Mouse (Mus musculus) CH12.LX (cell line): ENCODE results near the gene Gimap5. TPM values are rescaled to one million over a fixed set of nuclear protein-coding genes. Genes with fewer than 3 reads are reported as not detected.

ENCODE experiments used
- DNase-seq: peaks from one replicate; pipeline ENCODE4 v3.0.0-alpha.2; 2013; ENCODE audit errors: extremely low read depth
- H3K27ac ChIP-seq: 2 replicates; pipeline ENCODE4 v1.5.1; 2012; ENCODE audit warnings: low read depth, mild to moderate bottlenecking, control low read depth, moderate library complexity; ENCODE audit not compliant: insufficient read depth
- H3K27me3 ChIP-seq: replicated peaks from 2 replicates; pipeline ENCODE3; 2012; ENCODE audit warnings: inconsistent platforms
- H3K36me3 ChIP-seq, 2 experiments: replicated peaks in 1 of 2; 2 replicates each; pipeline versions ENCODE3 to v1.6.1; 2012; ENCODE audit warnings: inconsistent platforms in 1 of 2, low read length in 1 of 2, mild to moderate bottlenecking in 1 of 2, mixed read lengths in 1 of 2, moderate library complexity in 1 of 2; ENCODE audit not compliant: control insufficient read depth in 1 of 2, insufficient read depth in 1 of 2
- H3K4me1 ChIP-seq, 2 experiments: 2 replicates each; pipeline ENCODE4 v1.6.1; 2012; ENCODE audit warnings: inconsistent platforms in 1 of 2, moderate library complexity in 1 of 2; ENCODE audit not compliant: insufficient read depth in 2 of 2, control insufficient read depth in 1 of 2
- H3K4me2 ChIP-seq: 2 replicates; pipeline ENCODE4 v1.6.1; 2012; ENCODE audit warnings: low read depth, mild to moderate bottlenecking, control low read depth; ENCODE audit not compliant: poor library complexity, insufficient read depth, severe bottlenecking
- H3K4me3 ChIP-seq, 3 experiments: fragments of 150-350 bp in 1 of 3; sonication (generic) in 1 of 3; replicated peaks in 1 of 3; 2 replicates each; pipeline versions ENCODE3 to v1.5.1; 2011 to 2012; ENCODE audit warnings: low read depth in 2 of 3, low read length in 2 of 3, mild to moderate bottlenecking in 2 of 3, moderate library complexity in 2 of 3, control low read depth in 1 of 3, improper control_type of control experiment in 1 of 3, inconsistent platforms in 1 of 3, mixed read lengths in 1 of 3; ENCODE audit not compliant: poor library complexity in 1 of 3
- H3K79me2 ChIP-seq: replicated peaks from 2 replicates; pipeline ENCODE4 v1.6.1; 2012; ENCODE audit warnings: mild to moderate bottlenecking, moderate library complexity; ENCODE audit not compliant: control insufficient read depth, poor library complexity, insufficient read depth, severe bottlenecking; ENCODE audit errors: extremely low read depth
- H3K9ac ChIP-seq: 2 replicates; pipeline ENCODE4 v1.6.1; 2012; ENCODE audit warnings: low read depth, mild to moderate bottlenecking, control low read depth, moderate library complexity; ENCODE audit not compliant: insufficient read depth
- H3K9me3 ChIP-seq: replicated peaks from 2 replicates; pipeline ENCODE3; 2012; ENCODE audit warnings: low read length, inconsistent platforms, mixed read lengths
- CHD1 ChIP-seq: IDR thresholded peaks from 2 replicates; pipeline ENCODE4 v1.6.1; 2012; ENCODE audit warnings: low read depth, low read length, improper control_type of control experiment, inconsistent platforms
- CHD2 ChIP-seq: IDR thresholded peaks from 2 replicates; pipeline ENCODE4 v1.6.1; 2011; ENCODE audit warnings: low read length, improper control_type of control experiment
- CTCF ChIP-seq, 2 experiments: IDR thresholded peaks in 1 of 2; conservative IDR thresholded peaks in 1 of 2; 2 replicates each; pipeline ENCODE4 v1.5.1; 2011 to 2012; ENCODE audit warnings: low read depth in 2 of 2, low read length in 2 of 2, improper control_type of control experiment in 1 of 2, inconsistent platforms in 1 of 2, mild to moderate bottlenecking in 1 of 2, moderate library complexity in 1 of 2
- E2F4 ChIP-seq: IDR thresholded peaks from 2 replicates; pipeline ENCODE4 v1.6.1; 2011; ENCODE audit warnings: low read depth, low read length, improper control_type of control experiment; ENCODE audit not compliant: insufficient replicate concordance
- ELF1 ChIP-seq: IDR thresholded peaks from 2 replicates; pipeline ENCODE4 v1.6.1; 2014; ENCODE audit warnings: low read depth, mild to moderate bottlenecking, inconsistent platforms, low read length, improper control_type of control experiment
- ETS1 ChIP-seq: conservative IDR thresholded peaks from 2 replicates; pipeline ENCODE4 v1.6.1; 2012; ENCODE audit warnings: low read depth, mild to moderate bottlenecking, inconsistent platforms, low read length, improper control_type of control experiment, moderate library complexity
- HCFC1 ChIP-seq: IDR thresholded peaks from 2 replicates; pipeline ENCODE4 v1.6.1; 2012; ENCODE audit warnings: low read depth, mild to moderate bottlenecking, inconsistent platforms, low read length, improper control_type of control experiment
- IRF4 ChIP-seq: IDR thresholded peaks from 2 replicates; pipeline ENCODE4 v1.6.1; 2014; ENCODE audit warnings: low read depth, mild to moderate bottlenecking, inconsistent platforms, low read length, improper control_type of control experiment
- JUND ChIP-seq: conservative IDR thresholded peaks from 2 replicates; pipeline ENCODE4 v1.6.1; 2011; ENCODE audit warnings: low read depth, low read length, improper control_type of control experiment
- KAT2A ChIP-seq: IDR thresholded peaks from 2 replicates; pipeline ENCODE4 v1.6.1; 2012; ENCODE audit warnings: low read length, improper control_type of control experiment, inconsistent platforms; ENCODE audit not compliant: insufficient replicate concordance
- MAZ ChIP-seq: IDR thresholded peaks from 2 replicates; pipeline ENCODE4 v1.6.1; 2012; ENCODE audit warnings: low read depth, mild to moderate bottlenecking, inconsistent platforms, low read length, improper control_type of control experiment, moderate library complexity
- MXI1 ChIP-seq: IDR thresholded peaks from 2 replicates; pipeline ENCODE4 v1.6.1; 2011; ENCODE audit warnings: mild to moderate bottlenecking, low read depth, low read length, improper control_type of control experiment
- MYC ChIP-seq: IDR thresholded peaks from 2 replicates; pipeline ENCODE4 v1.6.1; 2011; ENCODE audit warnings: low read depth, mild to moderate bottlenecking, improper control_type of control experiment, low read length
- NRF1 ChIP-seq: IDR thresholded peaks from 2 replicates; pipeline ENCODE4 v1.6.1; 2014; ENCODE audit warnings: low read depth, mild to moderate bottlenecking, inconsistent platforms, low read length, improper control_type of control experiment, moderate library complexity
- POLR2A ChIP-seq: IDR thresholded peaks from 2 replicates; pipeline ENCODE4 v1.6.1; 2011; ENCODE audit warnings: low read depth, mild to moderate bottlenecking, improper control_type of control experiment, low read length
- POLR2AphosphoS2 ChIP-seq: IDR thresholded peaks from 2 replicates; pipeline ENCODE4 v1.6.1; 2011; ENCODE audit warnings: low read depth, low read length, improper control_type of control experiment
- RAD21 ChIP-seq: IDR thresholded peaks from 2 replicates; pipeline ENCODE4 v1.6.1; 2011; ENCODE audit warnings: low read depth, mild to moderate bottlenecking, low read length, improper control_type of control experiment, moderate library complexity
- RCOR1 ChIP-seq: conservative IDR thresholded peaks from 2 replicates; pipeline ENCODE4 v1.6.1; 2012; ENCODE audit warnings: low read depth, mild to moderate bottlenecking, inconsistent platforms, low read length, improper control_type of control experiment
- TBP ChIP-seq: conservative IDR thresholded peaks from 2 replicates; pipeline ENCODE4 v1.6.1; 2011; ENCODE audit warnings: low read depth, low read length, improper control_type of control experiment
- TCF12 ChIP-seq: IDR thresholded peaks from 2 replicates; pipeline ENCODE4 v1.6.1; 2014; ENCODE audit warnings: low read depth, mild to moderate bottlenecking, inconsistent platforms, low read length, improper control_type of control experiment
- UBTF ChIP-seq: IDR thresholded peaks from 2 replicates; pipeline ENCODE4 v1.6.1; 2012; ENCODE audit warnings: low read depth, mild to moderate bottlenecking, inconsistent platforms, low read length, improper control_type of control experiment, moderate library complexity
- ZC3H11A ChIP-seq: IDR thresholded peaks from 2 replicates; pipeline ENCODE4 v1.6.1; 2012; ENCODE audit warnings: low read depth, mild to moderate bottlenecking, inconsistent platforms, low read length, improper control_type of control experiment
- ZNF384 ChIP-seq: IDR thresholded peaks from 2 replicates; pipeline ENCODE4 v1.6.1; 2012; ENCODE audit warnings: low read depth, low read length, improper control_type of control experiment, inconsistent platforms
- dilution Hi-C: fragments of 300-500 bp; cut with MboI; formaldehyde crosslinking; loops from 2 replicates; pipeline ENCODE4 v1.14.3; 2020; ENCODE audit warnings: low sequenced_read_pairs; ENCODE audit not compliant: extremely low pct_unique_long_range_greater_than_20kb, extremely low pct_ligation_motif_present
- in situ Hi-C: fragments of 300-500 bp; cut with MboI; formaldehyde crosslinking; loops from 3 replicates; pipeline ENCODE4 v1.14.3; 2019; ENCODE audit warnings: low sequenced_read_pairs, low pct_ligation_motif_present, low pct_unique_long_range_greater_than_20kb, mixed read lengths
- polyA plus RNA-seq: library from polyadenylated mRNA; unstranded; fragments of >175 nt; gene quantifications from 2 replicates; pipeline ENCODE4 v1.2.1, GENCODE M21; 2012; ENCODE audit warnings: low read depth; ENCODE audit not compliant: insufficient read length
- total RNA-seq, 2 experiments: library from RNA; depleted of rRNA; stranded (reverse); fragments of 300-350 nt in 1 of 2; fragments of >200 nt in 1 of 2; gene quantifications; 2 replicates each; pipeline ENCODE4 v1.2.3; 2012 to 2014

The Gimap5 gene
- total and polyA plus RNA-seq, 3 experiments, result 56.9 to 82.1 (median 74.6) TPM

DNA sequence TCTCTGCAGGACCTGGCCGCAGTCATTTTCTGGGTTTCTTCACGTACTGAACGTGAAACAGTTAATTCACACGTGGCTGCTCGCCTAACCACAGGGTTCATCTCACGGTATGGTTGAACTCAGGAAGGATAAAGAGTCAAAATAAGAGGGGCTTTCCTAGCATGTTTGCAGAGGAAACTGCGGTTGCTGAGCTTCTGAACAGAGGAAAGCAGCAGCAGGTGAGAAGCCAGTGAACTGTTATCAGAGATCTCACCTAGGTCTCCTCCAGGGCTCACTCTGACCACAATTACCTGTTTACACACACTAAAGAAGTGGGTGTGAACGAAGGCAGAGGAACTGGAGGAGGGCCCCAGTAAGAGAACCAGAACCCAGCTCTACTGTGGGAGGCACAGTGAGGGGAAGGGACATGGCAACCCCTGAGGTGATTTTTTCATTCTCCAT is 13.1 kb upstream of the Gimap5 start (continued):
- TF ChIP-seq UBTF, result no peak
- 0 out of 2 replicates have a peak, but pooled peaks have one; percentile 42 for TF ChIP-seq POLR2A
- peak; percentile 98 for TF ChIP-seq MYC
- TF ChIP-seq ZC3H11A, result no peak
- peak; percentile 79 for TF ChIP-seq CHD2
- TF ChIP-seq JUND, result peak; percentile 69
- TF ChIP-seq HCFC1, result peak; percentile 32; the same call in 1 of the 2 replicates
- TF ChIP-seq KAT2A, result no peak
- TF ChIP-seq CTCF (conservative IDR thresholded peaks at IDR 0.05 in 1 of 2, IDR thresholded peaks at IDR 0.05 in 1 of 2; ENCODE audit: low read depth in 2 of 2, low read length in 2 of 2), result no peak
- TF ChIP-seq ZNF384, result no peak
- no peak for TF ChIP-seq E2F4
- TF ChIP-seq IRF4, result peak; percentile 84
- TF ChIP-seq ELF1, result no peak; the same call in 1 of the 2 replicates
- no peak; the same call in 1 of the 2 replicates for TF ChIP-seq CHD1
- TF ChIP-seq RCOR1, result peak; percentile 83
- peak; percentile 95 for TF ChIP-seq ETS1
- no peak for TF ChIP-seq NRF1
- peak; percentile 88 for TF ChIP-seq MXI1

DNA sequence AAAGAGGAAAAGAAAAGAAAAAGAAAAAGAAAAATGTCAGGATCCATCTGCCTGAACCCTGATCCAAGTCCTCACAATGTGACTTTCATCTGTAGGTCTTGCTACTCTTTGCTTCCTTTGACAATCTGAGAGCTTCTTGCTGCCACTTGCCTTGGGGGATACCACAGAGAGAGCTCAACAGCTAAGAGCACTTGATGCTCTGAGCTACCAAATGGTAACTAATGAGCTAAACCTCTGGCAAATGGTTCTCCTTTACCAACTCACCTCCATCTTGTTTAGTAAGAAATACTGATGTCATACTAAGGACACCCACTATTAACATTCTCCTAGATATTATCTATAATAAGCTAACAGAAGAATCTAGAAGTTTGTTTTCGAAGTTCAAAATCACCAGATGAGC is 12.3 kb upstream of the Gimap5 start:
- no peak overlapping the region for H3K4me3 ChIP-seq
- peaks cover 2% of the 10 kb centered on the region for H3K9me3 ChIP-seq
- H3K27ac ChIP-seq, result no peak overlapping the region
- no peaks in the 10 kb centered on the region for H3K27me3 ChIP-seq
- TF ChIP-seq RAD21 (no peak), JUND (no peak), IRF4 (no peak), TCF12 (no peak), MAZ (no peak), POLR2AphosphoS2 (no peak), MYC (no peak), KAT2A (no peak), ELF1 (no peak), UBTF (no peak), ZNF384 (no peak), E2F4 (no peak), CTCF (conservative IDR thresholded peaks at IDR 0.05 in 1 of 2, IDR thresholded peaks at IDR 0.05 in 1 of 2; ENCODE audit: low read depth in 2 of 2, low read length in 2 of 2) (no peak), RCOR1 (no peak), TBP (no peak)
- H3K79me2 ChIP-seq, result peaks cover 12% of the 10 kb centered on the region; the same call in 1 of the 2 replicates
- peaks cover 18 to 70% of the 10 kb centered on the region in 2 experiments for H3K4me1 ChIP-seq
- no peak overlapping the region for H3K4me2 ChIP-seq
- in situ Hi-C loops, result no loop called here
- H3K36me3 ChIP-seq, result peaks cover 0 to 9% of the 10 kb centered on the region in 2 experiments
- no peak overlapping the region for H3K9ac ChIP-seq
- no peak for DNase-seq
- dilution Hi-C loops, result no loop called here
